Mouse (Mus musculus): ENCODE data around the gene Agxt.
A peak's percentile ranks its signal among the peaks of the same experiment; 100 is the strongest.

The Agxt gene

GRCm38 (mm10) chr1:93150907-93151661, 16.0 kb downstream of the Agxt start:
- no peak for DNase-seq (ENCODE audit: low read depth)

GRCm38 (mm10) chr1:93157566-93157965, 22.5 kb downstream of the Agxt start:
- no peak for DNase-seq (ENCODE audit: low read depth)

- no peak for DNase-seq (ENCODE audit: low read depth)
These were observed 23.9 kb downstream of the Agxt start for GRCm38 (mm10) chr1:93158916-93159315.

GRCm38 (mm10) chr1:93159566-93160500, 24.8 kb downstream of the Agxt start:
- no peak for DNase-seq (ENCODE audit: low read depth)

GRCm38 (mm10) chr1:93160501-93161133, 25.6 kb downstream of the Agxt start, which contains the start of gene 2310007B03Rik:
Gene 2310007B03Rik (minus strand): TSS chr1:93160948.
- no peak for DNase-seq (ENCODE audit: low read depth)

GRCm38 (mm10) chr1:93161350-93161749, 26.3 kb downstream of the Agxt start:
- no peak for DNase-seq (ENCODE audit: low read depth)

- no peak for DNase-seq (ENCODE audit: low read depth)
These were observed 26.9 kb downstream of the Agxt start for GRCm38 (mm10) chr1:93161921-93162320.

- no peak for DNase-seq (ENCODE audit: low read depth)
These were observed 27.5 kb downstream of the Agxt start for GRCm38 (mm10) chr1:93162588-93162987.

GRCm38 (mm10) chr1:93165447-93165846, 30.4 kb downstream of the Agxt start:
- DNase-seq (ENCODE audit: low read depth): no peak

GRCm38 (mm10) chr1:93166346-93167079, 31.5 kb downstream of the Agxt start:
- no peak for DNase-seq (ENCODE audit: low read depth)

GRCm38 (mm10) chr1:93168295-93168775, 33.3 kb downstream of the Agxt start, which contains the start of gene Crocc2:
Gene Crocc2 (plus strand): TSS chr1:93168725.
- DNase-seq (ENCODE audit: low read depth): no peak

GRCm38 (mm10) chr1:93173665-93174064, 38.6 kb downstream of the Agxt start:
- no peak for DNase-seq (ENCODE audit: low read depth)

- DNase-seq (ENCODE audit: low read depth): peak; percentile 67
These were observed 39.4 kb downstream of the Agxt start for GRCm38 (mm10) chr1:93174399-93174798.

GRCm38 (mm10) chr1:93175849-93176248, 40.8 kb downstream of the Agxt start:
- no peak for DNase-seq (ENCODE audit: low read depth)

- no peak for DNase-seq (ENCODE audit: low read depth)
These were observed 41.7 kb downstream of the Agxt start for GRCm38 (mm10) chr1:93176525-93177332.

GRCm38 (mm10) chr1:93182281-93182680, 47.2 kb downstream of the Agxt start:
- DNase-seq (ENCODE audit: low read depth): no peak

GRCm38 (mm10) chr1:93184071-93184828, 49.2 kb downstream of the Agxt start:
- no peak for DNase-seq (ENCODE audit: low read depth)

GRCm38 (mm10) chr1:93190726-93191305, 55.8 kb downstream of the Agxt start:
- DNase-seq (ENCODE audit: low read depth): no peak

- DNase-seq (ENCODE audit: low read depth): no peak
These were observed 59.9 kb downstream of the Agxt start for GRCm38 (mm10) chr1:93194961-93195360.
